Mouse (Mus musculus): ENCODE measurements around the gene Acsbg2. TPM values are rescaled to one million over a fixed set of nuclear protein-coding genes. Genes with fewer than 3 reads are reported as not detected.

Acsbg2 gene
- polyA plus RNA-seq, 1 experiment from 2014 or later: not detected

DNA sequence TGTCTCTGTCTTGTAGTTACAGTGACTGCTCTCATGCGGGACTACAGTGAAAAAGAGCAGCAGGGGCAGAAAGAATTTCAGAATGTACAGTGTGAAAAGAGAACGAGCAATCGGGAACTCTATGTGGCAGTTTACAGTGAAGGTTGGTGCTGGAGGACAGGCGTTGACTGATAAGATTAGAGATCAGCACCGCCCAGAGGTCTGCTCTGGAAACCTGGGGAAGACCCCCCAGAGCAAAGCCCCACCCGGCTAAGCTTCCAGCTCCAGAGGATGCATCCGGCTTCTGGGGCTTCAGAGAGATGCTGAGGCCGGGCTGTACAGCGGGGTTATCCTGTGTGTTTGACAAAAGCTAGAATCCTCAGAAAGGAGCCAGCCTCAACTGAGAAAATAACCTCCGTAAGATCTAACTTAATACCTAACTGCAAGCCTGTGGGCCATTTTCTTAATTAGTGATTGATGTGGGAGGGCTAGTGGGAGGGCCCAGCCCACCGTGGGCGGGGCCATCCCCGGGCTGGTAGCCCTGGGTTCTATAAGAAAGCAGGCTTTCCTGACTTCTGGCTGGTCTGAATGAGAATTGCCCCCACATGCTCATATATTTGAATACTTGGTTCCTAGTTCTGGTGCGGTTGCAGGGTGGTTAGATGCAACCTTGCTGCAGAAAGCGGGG, 3.8 kb downstream of the Acsbg2 start:
- no peaks in the 10 kb centered on the region for H3K27me3 ChIP-seq (replicated peaks)
- ATAC-seq (ENCODE audit: insufficient read depth, low FRiP score, low read depth): no peak
- no peak overlapping the region for H3K4me3 ChIP-seq (replicated peaks)
- H3K4me1 ChIP-seq: no peaks in the 10 kb centered on the region
- H3K4me2 ChIP-seq: no peak overlapping the region
- no peak overlapping the region for H3K9ac ChIP-seq
- no peaks in the 10 kb centered on the region for H3K9me3 ChIP-seq
- no peak overlapping the region for H3K27ac ChIP-seq
- no peaks in the 10 kb centered on the region for H3K36me3 ChIP-seq
- 66% methylated on average over 15 of the region's 15 CpGs for WGBS

GRCm38 (mm10) chr17:56869481-56869977, 4.7 kb downstream of the Acsbg2 start:
- 81% methylated on average over 9 of the region's 9 CpGs for WGBS

GRCm38 (mm10) chr17:56866071-56866470, 8.2 kb downstream of the Acsbg2 start:
- H3K4me2 ChIP-seq: no peak overlapping the region
- 73% methylated on average over 7 of the region's 7 CpGs for WGBS

More at GRCm38 (mm10) chr17:56869481-56869977, 4.7 kb downstream of the Acsbg2 start:
- ATAC-seq (ENCODE audit: insufficient read depth, low FRiP score, low read depth): no peak
- H3K9ac ChIP-seq: no peak overlapping the region
- H3K9me3 ChIP-seq: no peaks in the 10 kb centered on the region
- H3K27ac ChIP-seq: no peak overlapping the region
- H3K4me3 ChIP-seq (replicated peaks): no peak overlapping the region
- no peaks in the 10 kb centered on the region for H3K4me1 ChIP-seq
- H3K4me2 ChIP-seq: no peak overlapping the region
- H3K36me3 ChIP-seq: no peaks in the 10 kb centered on the region
- no peaks in the 10 kb centered on the region for H3K27me3 ChIP-seq (replicated peaks)

DNA sequence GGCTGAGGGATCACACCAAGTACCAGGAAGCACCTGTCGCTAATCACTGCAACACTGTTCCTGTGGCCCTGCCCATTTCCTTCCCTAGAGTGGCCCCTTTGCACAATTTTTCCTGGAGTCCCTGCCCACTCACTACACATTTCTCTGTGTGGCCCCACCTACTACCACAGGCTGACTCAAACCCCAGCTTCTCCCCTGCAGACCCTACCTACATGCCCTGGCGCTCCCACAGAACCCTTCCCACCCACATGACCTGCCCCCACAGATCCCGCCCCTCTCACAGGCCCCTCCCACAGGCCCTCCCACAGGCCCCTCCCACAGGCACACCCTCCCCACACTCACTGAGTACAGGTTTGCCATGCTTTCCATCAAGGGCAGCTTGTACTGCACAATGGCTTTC, 13.1 kb downstream of the Acsbg2 start:
- H3K27me3 ChIP-seq (replicated peaks): no peaks in the 10 kb centered on the region
- peak; percentile 39; the same call in 1 of the 2 replicates for ATAC-seq (ENCODE audit: insufficient read depth, low FRiP score, low read depth)
- WGBS: 47% methylated on average over 3 of the region's 3 CpGs
- no peak overlapping the region for H3K4me3 ChIP-seq (replicated peaks)
- H3K4me2 ChIP-seq: no peak overlapping the region
- no peak overlapping the region for H3K9ac ChIP-seq
- no peaks in the 10 kb centered on the region for H3K36me3 ChIP-seq
- H3K4me1 ChIP-seq: no peaks in the 10 kb centered on the region
- no peaks in the 10 kb centered on the region for H3K9me3 ChIP-seq
- no peak overlapping the region for H3K27ac ChIP-seq

More at GRCm38 (mm10) chr17:56866071-56866470, 8.2 kb downstream of the Acsbg2 start:
- Histone ChIP-seq H3K9ac (no peak overlapping the region), H3K4me3 (replicated peaks) (no peak overlapping the region), H3K36me3 (no peaks in the 10 kb centered on the region), H3K4me1 (no peaks in the 10 kb centered on the region), H3K27ac (no peak overlapping the region), H3K9me3 (no peaks in the 10 kb centered on the region), H3K27me3 (replicated peaks) (no peaks in the 10 kb centered on the region)
- ATAC-seq (ENCODE audit: insufficient read depth, low FRiP score, low read depth): no peak

- no peak for ATAC-seq (ENCODE audit: insufficient read depth, low FRiP score, low read depth)
- Histone ChIP-seq H3K4me3 (replicated peaks) (no peak overlapping the region), H3K36me3 (no peaks in the 10 kb centered on the region), H3K27me3 (replicated peaks) (no peaks in the 10 kb centered on the region), H3K4me2 (no peak overlapping the region), H3K4me1 (no peaks in the 10 kb centered on the region), H3K27ac (peak overlapping the region; percentile 46; the same call in 1 of the 2 replicates), H3K9ac (no peak overlapping the region), H3K9me3 (no peaks in the 10 kb centered on the region)
- WGBS: 42% methylated on average over 7 of the region's 7 CpGs
These were observed 15.3 kb downstream of the Acsbg2 start for GRCm38 (mm10) chr17:56858922-56859321.

DNA sequence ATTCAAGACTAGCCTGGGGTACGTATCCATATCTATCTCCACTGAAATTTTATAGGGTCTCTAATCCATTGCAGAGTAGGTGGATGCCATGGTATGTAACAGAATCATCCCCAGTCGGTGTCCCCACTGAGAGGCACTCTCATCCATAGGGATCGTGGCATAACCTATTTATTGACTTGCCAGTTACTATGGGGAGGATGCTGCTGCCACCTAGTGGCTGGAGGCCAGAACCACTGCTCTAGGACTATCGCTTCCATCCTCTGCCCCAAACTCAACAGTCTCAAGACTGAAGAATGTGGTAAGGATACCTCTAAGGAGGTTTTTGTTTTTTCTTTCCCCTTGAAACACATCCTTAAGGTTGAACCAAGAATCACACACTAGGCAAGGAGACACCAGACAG, 16.0 kb downstream of the Acsbg2 start:
- ATAC-seq (ENCODE audit: insufficient read depth, low FRiP score, low read depth): no peak
- Histone ChIP-seq H3K9me3 (no peaks in the 10 kb centered on the region), H3K4me3 (replicated peaks) (no peak overlapping the region), H3K4me1 (no peaks in the 10 kb centered on the region), H3K27me3 (replicated peaks) (no peaks in the 10 kb centered on the region), H3K4me2 (no peak overlapping the region), H3K9ac (no peak overlapping the region), H3K36me3 (no peaks in the 10 kb centered on the region), H3K27ac (peak overlapping the region; percentile 46; the same call in 1 of the 2 replicates)
- WGBS: 59% methylated on average over 4 of the region's 4 CpGs

- no peaks in the 10 kb centered on the region for H3K36me3 ChIP-seq
- no peak overlapping the region for H3K4me3 ChIP-seq (replicated peaks)
- H3K27me3 ChIP-seq (replicated peaks): no peaks in the 10 kb centered on the region
- H3K4me2 ChIP-seq: no peak overlapping the region
- no peaks in the 10 kb centered on the region for H3K9me3 ChIP-seq
- H3K4me1 ChIP-seq: no peaks in the 10 kb centered on the region
- 70% methylated on average over 3 of the region's 3 CpGs for WGBS
- no peak for ATAC-seq (ENCODE audit: insufficient read depth, low FRiP score, low read depth)
- no peak overlapping the region for H3K27ac ChIP-seq
- no peak overlapping the region for H3K9ac ChIP-seq
These were observed 18.8 kb downstream of the Acsbg2 start for GRCm38 (mm10) chr17:56855421-56855820.

DNA sequence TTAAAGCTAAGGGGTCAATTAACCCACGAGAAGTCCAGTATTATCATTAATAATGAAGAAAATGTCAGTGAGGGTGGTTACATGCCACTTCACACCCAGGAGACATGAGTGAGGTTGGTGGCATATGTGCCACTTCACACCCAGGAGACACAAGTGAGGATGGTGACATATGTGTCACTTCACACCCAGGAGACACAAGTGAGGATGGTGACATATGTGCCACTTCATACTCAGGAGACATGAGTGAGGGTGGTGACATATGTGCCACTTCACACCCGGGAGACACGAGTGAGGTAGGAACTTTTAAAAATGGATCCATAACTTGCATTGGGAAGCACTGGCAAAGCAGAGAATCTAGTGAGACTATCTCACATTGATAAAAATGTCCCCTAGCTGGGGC, 23.1 kb downstream of the Acsbg2 start:
- 75% methylated on average over 3 of the region's 3 CpGs for WGBS
- H3K9me3 ChIP-seq: no peaks in the 10 kb centered on the region

DNA sequence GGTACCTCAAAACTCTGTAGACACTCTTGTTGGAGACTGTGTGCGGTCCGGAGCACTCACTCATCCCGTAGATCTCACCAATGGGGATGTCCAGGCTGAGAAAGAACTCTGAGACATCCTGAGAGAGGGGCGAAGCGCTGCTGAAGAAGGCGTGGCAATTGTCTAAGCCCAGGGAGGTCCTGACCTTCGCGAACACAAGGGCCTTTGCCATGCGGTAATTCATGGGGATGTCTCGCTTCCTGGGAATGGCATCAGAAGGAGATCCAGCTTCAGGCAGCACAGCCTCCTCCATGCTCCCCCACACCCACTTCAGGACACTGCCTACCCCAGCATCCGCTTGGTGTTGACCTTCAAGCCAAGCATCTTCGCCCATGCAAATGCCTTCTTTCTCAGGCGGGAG, 24.5 kb downstream of the Acsbg2 start:
- no peak for ATAC-seq (ENCODE audit: insufficient read depth, low FRiP score, low read depth)
- Histone ChIP-seq H3K4me2 (no peak overlapping the region), H3K9me3 (no peaks in the 10 kb centered on the region), H3K4me3 (replicated peaks) (no peak overlapping the region), H3K36me3 (no peaks in the 10 kb centered on the region), H3K27ac (no peak overlapping the region), H3K4me1 (no peaks in the 10 kb centered on the region), H3K9ac (no peak overlapping the region), H3K27me3 (replicated peaks) (no peaks in the 10 kb centered on the region)
- 83% methylated on average over 13 of the region's 13 CpGs for WGBS

More for the DNA sequence above, 23.1 kb downstream of the Acsbg2 start:
- Histone ChIP-seq H3K36me3 (no peaks in the 10 kb centered on the region), H3K27me3 (replicated peaks) (no peaks in the 10 kb centered on the region), H3K4me2 (no peak overlapping the region), H3K4me3 (replicated peaks) (no peak overlapping the region), H3K4me1 (no peaks in the 10 kb centered on the region), H3K9ac (no peak overlapping the region), H3K27ac (no peak overlapping the region)
- ATAC-seq (ENCODE audit: insufficient read depth, low FRiP score, low read depth): no peak

DNA sequence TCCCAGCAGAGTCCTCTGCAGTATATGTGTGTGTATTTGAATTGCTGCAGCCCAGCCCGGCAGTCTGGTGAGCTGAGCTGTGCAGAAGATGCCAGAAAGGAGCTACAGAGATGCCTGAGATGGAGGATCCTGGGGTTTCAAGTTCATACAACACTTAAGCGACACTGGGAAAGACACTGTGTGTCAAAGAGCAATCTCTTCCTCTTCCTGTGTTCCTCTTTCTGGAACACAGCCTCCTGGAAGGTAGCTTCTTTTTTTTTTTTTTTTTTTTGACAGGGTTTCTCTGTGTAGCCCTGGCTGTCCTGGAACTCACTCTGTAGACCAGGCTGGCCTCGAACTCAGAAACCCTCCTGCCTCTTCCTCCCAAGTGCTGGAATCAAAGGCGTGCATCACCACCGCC, 25.5 kb downstream of the Acsbg2 start:
- H3K4me3 ChIP-seq (replicated peaks): no peak overlapping the region
- no peaks in the 10 kb centered on the region for H3K36me3 ChIP-seq
- no peaks in the 10 kb centered on the region for H3K9me3 ChIP-seq
- WGBS: 78% methylated on average over 5 of the region's 5 CpGs
- H3K4me1 ChIP-seq: no peaks in the 10 kb centered on the region
- H3K27me3 ChIP-seq (replicated peaks): no peaks in the 10 kb centered on the region
- no peak for ATAC-seq (ENCODE audit: insufficient read depth, low FRiP score, low read depth)
- no peak overlapping the region for H3K27ac ChIP-seq
- no peak overlapping the region for H3K4me2 ChIP-seq
- no peak overlapping the region for H3K9ac ChIP-seq

- no peak overlapping the region for H3K9ac ChIP-seq
- H3K9me3 ChIP-seq: no peaks in the 10 kb centered on the region
- no peak for ATAC-seq (ENCODE audit: insufficient read depth, low FRiP score, low read depth)
These were observed 30.6 kb downstream of the Acsbg2 start for GRCm38 (mm10) chr17:56843678-56844077.

GRCm38 (mm10) chr17:56842173-56842572, 32.1 kb downstream of the Acsbg2 start:
- Histone ChIP-seq H3K4me3 (replicated peaks) (no peak overlapping the region), H3K4me2 (no peak overlapping the region), H3K27me3 (replicated peaks) (no peaks in the 10 kb centered on the region), H3K36me3 (no peaks in the 10 kb centered on the region), H3K4me1 (no peaks in the 10 kb centered on the region), H3K9ac (no peak overlapping the region), H3K9me3 (no peaks in the 10 kb centered on the region), H3K27ac (no peak overlapping the region)
- 63% methylated on average over 5 of the region's 5 CpGs for WGBS
- no peak for ATAC-seq (ENCODE audit: insufficient read depth, low FRiP score, low read depth)

More at GRCm38 (mm10) chr17:56843678-56844077, 30.6 kb downstream of the Acsbg2 start:
- no peak overlapping the region for H3K4me3 ChIP-seq (replicated peaks)
- H3K27me3 ChIP-seq (replicated peaks): no peaks in the 10 kb centered on the region
- no peaks in the 10 kb centered on the region for H3K4me1 ChIP-seq
- H3K4me2 ChIP-seq: no peak overlapping the region
- H3K27ac ChIP-seq: no peak overlapping the region
- WGBS: 80% methylated on average over 5 of the region's 5 CpGs
- H3K36me3 ChIP-seq: no peaks in the 10 kb centered on the region

Data from stomach, embryonic 15.5 days (tissue).